Mouse (Mus musculus): ENCODE results near the gene Tmem131.

The Tmem131 gene

DNA sequence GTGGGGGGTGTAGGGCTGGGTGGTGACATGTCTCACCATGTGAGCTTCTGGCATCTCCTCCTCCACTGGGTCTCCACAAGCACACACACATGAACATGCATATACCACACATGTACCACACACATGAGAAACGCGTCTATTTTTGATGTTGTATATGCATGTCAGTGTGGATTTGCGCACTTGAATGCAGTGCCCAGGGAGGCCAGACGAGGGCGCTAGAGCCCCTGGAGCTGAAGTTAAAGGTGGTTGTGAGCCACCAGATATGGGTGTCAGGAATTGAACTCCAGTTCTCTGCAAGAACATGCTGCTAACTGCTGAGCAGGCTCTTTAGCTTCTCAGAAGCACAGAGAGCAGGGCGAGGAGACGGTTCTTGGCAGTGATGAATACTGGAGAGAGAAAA lies 157.1 kb downstream of the Tmem131 start:
- CTCF ChIA-PET: no interaction called here

GRCm38 (mm10) chr1:36785238-36785641 lies 158.2 kb downstream of the Tmem131 start:
- CTCF ChIA-PET: interaction anchor here (0.5 to 1.2 kb wide), 2 partner anchors 465 to 1663 kb away, joined by 5 read pairs; no protein-coding TSS in a partner anchor

DNA sequence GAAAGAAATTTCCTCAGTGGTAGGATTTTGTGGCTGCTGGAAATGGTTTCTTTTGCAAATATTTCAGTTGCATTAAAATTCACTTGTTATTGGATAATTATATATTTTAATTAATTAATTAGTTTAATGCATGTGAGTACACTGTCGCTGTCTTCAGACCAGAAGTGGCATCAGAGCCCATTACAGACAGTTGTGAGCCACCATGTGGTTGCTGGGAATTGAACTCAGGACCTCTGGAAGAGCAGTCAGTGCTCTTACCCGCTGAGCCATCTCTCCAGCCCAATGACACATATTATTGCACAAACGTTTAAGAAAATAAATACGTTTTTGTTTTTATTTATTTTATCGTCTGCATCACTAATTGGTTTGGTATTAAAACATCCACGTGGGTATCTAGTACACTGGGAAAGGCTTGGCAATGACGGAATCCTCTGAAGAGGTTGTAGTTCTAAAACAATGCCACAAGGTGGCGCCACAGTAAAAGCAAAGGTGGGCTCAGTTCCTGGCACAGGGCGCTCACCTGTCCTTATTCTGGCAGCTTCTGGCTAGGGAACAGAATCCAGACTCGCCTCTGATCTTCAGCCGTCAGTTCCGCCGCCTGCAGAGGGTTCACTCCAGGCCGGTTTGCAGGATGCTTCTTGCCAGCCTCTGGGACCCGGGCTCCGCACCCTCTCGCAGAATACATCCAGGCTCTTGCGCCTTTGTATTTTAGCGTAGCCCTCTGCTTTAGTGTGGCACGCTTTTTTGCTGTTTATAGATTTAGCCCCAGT lies 158.9 kb downstream of the Tmem131 start:
- CTCF ChIA-PET: interaction anchor here (0.7 to 1.2 kb wide), 2 partner anchors 16 to 466 kb away, joined by 5 to 6 read pairs; no protein-coding TSS in a partner anchor

DNA sequence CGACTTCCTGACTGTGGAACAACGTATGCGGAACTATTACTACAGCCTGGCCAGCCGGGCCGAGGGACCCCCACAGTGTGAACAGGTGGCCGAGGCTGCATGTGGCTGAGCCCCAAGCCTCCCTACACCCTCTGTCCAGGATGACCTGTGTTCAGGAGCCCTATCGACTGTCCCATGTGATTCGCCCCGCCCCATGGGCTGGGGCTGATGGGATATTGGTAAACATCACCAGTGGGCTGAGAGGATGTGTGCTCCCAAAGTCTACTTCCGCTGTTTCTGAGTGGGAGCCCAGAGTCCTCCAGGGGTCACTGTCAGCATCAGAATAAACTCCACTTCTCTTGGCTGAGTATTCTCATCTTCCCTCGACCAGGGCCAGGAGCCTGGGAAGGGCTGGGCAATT lies 161.0 kb downstream of the Tmem131 start:
- CTCF ChIA-PET: no interaction called here

DNA sequence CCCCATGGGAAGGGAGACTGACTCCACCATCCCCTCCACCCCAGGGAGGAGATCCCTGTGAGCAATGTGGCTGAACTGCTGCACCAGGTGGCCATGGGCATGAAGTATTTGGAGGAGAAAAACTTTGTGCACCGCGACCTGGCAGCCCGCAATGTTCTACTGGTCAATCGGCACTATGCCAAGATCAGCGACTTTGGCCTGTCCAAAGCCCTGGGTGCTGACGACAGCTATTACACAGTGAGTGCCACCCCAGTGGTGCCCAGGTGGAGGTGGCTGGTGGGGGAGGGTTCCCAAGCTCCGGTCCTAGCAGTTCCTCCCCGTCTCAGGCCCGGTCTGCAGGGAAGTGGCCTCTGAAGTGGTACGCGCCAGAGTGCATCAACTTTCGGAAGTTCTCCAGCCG lies 162.7 kb downstream of the Tmem131 start:
- CTCF ChIA-PET: no interaction called here

GRCm38 (mm10) chr1:36772198-36772934 lies 171.1 kb downstream of the Tmem131 start:
- CTCF ChIA-PET: no interaction called here

- CTCF ChIA-PET: no interaction called here
Measured at GRCm38 (mm10) chr1:36770998-36771397, 172.5 kb downstream of the Tmem131 start.

- CTCF ChIA-PET: no interaction called here
Measured at GRCm38 (mm10) chr1:36769951-36770350, 173.5 kb downstream of the Tmem131 start.

DNA sequence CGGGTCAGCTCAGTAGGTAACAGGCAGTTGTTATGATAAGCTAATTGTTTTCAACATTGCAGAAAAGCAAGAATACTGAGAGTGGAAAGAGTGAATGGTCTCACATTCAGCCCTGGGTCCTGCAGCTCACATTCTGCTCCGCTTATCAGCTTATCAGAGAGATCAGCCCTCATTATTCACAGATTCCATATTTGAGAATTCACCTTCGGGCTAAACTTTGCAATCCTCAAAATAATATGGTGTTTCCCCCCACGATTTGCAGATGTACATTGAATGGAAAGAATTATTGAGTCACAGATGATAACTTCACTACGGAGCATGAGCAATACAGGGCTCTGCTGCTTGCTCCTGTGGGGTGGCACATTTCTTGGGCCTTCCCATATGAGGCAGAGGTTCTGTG lies 174.7 kb downstream of the Tmem131 start:
- CTCF ChIA-PET: no interaction called here

DNA sequence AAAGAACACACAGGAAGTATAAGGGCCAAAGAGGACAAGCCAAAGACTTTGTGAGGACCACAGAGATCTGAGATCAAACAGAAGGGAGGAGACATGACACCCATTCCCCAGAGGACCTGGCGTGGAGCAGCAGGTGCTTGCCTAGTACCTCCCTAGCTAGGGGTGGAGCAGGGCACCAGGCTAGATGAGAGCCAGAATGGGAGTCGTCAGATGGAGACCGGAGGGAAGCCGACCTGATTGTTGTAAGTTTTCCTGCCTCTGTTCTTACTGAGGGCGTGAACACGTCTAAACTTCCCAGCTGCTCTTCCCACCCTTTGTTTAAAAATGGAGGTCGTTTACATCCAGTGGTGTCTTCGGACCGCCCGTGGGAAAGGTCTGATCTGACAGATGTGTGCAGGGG lies 176.1 kb downstream of the Tmem131 start:
- CTCF ChIA-PET: interaction anchor here (0.6 kb wide), 1 partner anchor 502 kb away, joined by 3 read pairs; no protein-coding TSS in a partner anchor

- CTCF ChIA-PET: interaction anchor here (0.6 kb wide), 1 partner anchor 503 kb away, joined by 3 read pairs; no protein-coding TSS in a partner anchor
Measured at GRCm38 (mm10) chr1:36766431-36767205, 176.8 kb downstream of the Tmem131 start.

- CTCF ChIA-PET: no interaction called here
Measured at GRCm38 (mm10) chr1:36761568-36761967, 181.9 kb downstream of the Tmem131 start, which contains the start of gene Zap70. Gene Zap70 (plus strand): TSS chr1:36761798.

DNA sequence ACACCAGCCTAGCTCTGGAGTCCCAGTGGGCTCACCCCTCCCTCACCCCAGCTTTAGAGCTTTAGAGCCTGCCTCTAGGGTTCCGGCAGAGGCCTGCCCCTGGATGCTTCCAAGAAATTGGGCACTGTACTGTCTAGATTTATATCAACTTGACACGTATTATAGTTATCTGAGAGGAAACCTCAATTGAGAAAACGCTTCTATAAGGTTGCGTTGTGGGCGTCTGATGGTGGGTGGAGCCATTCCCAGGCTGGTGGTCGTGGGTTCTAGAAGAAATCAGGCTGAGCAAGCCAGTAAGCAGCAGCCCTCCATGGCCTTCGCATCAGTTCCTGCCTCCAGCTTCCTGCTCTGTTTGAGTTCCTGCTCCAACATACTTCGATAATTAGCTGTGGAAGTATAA lies 182.4 kb downstream of the Tmem131 start:
- CTCF ChIA-PET: no interaction called here

GRCm38 (mm10) chr1:36760401-36760800 lies 183.1 kb downstream of the Tmem131 start:
- CTCF ChIA-PET: no interaction called here

- CTCF ChIA-PET: no interaction called here
Measured at GRCm38 (mm10) chr1:36759076-36759475, 184.4 kb downstream of the Tmem131 start.

GRCm38 (mm10) chr1:36758553-36758952 lies 184.9 kb downstream of the Tmem131 start:
- CTCF ChIA-PET: no interaction called here

- CTCF ChIA-PET: no interaction called here
Measured at GRCm38 (mm10) chr1:36753932-36754675, 189.4 kb downstream of the Tmem131 start.

GRCm38 (mm10) chr1:36746452-36746851 lies 197.0 kb downstream of the Tmem131 start:
- CTCF ChIA-PET: no interaction called here

DNA sequence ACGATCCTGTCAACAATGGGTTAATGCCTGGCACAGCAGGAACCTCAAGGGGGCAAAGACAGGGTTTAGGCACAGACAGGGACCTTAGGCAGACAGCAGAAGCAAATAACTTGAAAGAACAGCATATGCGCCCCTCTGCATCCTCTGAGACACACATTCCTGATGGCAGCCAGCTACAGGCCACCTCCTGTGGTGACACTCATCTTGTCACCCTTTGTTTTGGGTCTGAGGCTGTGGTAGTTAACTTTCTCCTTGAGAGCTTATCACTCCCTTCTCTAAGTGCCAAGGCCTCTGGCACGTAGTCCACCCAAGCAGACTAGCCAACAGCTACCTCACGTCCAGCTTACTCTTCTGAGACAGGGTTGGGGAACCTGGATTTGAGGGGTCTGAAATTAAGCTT lies 197.8 kb downstream of the Tmem131 start:
- CTCF ChIA-PET: no interaction called here

GRCm38 (mm10) chr1:36744268-36744944 lies 199.1 kb downstream of the Tmem131 start:
- CTCF ChIA-PET: no interaction called here

DNA sequence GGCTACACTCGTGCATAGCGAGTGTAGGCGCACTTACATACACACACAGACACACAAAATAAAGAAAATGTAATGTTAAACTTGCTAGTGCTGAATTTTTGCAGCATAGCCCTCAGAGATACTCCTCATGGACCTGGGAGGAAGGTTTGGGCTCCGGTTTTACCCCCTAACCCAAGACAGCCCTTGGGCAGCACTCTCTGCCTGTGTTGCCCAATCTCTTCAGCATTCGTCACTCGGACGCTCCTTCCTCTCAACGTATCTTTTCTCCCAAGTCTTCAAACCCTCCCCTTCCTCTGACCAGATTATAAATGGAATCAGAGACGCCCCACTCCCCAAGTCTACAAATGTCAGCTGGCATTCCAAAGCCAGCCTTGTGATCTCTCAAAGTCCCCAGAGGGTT lies 200.4 kb downstream of the Tmem131 start:
- CTCF ChIA-PET: no interaction called here

All from spleen, embryonic (tissue).